In genomic region chr2:128240536-128241279, GRCm38 (mm10) we compare ENCODE assay signal across 9 mouse cellular contexts.
A peak's percentile ranks its signal among the peaks of the same experiment; 100 is the strongest.
DNase-seq lines count a peak whose midpoint lies in the region; ATAC-seq and TF ChIP-seq lines count a peak whose summit lies in the region.
"Had no signal": no experiment of that assay in that cellular context is flagged by ENCODE, and none has a peak within 500 bp of the region (broad histone marks: within the 10 kb centered on the region; RNA-seq: fewer than 3 reads in every experiment).

No protein-coding gene starts in this region.

- no peaks in the 10 kb centered on the region for H3K27me3 ChIP-seq in stomach, embryonic 15.5 days (replicated peaks)
- no peaks in the 10 kb centered on the region for H3K27me3 ChIP-seq in midbrain, postnatal 0 days (ENCODE audit: insufficient read depth, low read length)
- H3K27me3 ChIP-seq: limb, embryonic 12.5 days had no signal

- peak overlapping the region; percentile 19; the same call in 1 of the 2 replicates for H3K4me2 ChIP-seq in stomach, embryonic 15.5 days
- H3K4me2 ChIP-seq in midbrain, postnatal 0 days (ENCODE audit: low read depth, low read length, poor library complexity, severe bottlenecking), result no peak overlapping the region
- H3K4me2 ChIP-seq: limb, embryonic 12.5 days had no signal

- no peak overlapping the region for H3K9ac ChIP-seq in stomach, embryonic 15.5 days
- H3K9ac ChIP-seq in midbrain, postnatal 0 days (replicated peaks; ENCODE audit: low read length, poor library complexity, severe bottlenecking), result no peak overlapping the region
- H3K9ac ChIP-seq: limb, embryonic 12.5 days had no signal

- intact Hi-C loops in left cerebral cortex, adult 2 months (cut with DNase I), result no loop called here

- peak overlapping the region; percentile 80 for H3K27ac ChIP-seq in stomach, embryonic 15.5 days
- no peak overlapping the region for H3K27ac ChIP-seq in left cerebral cortex, adult 2 months
- no peak overlapping the region for H3K27ac ChIP-seq in midbrain, postnatal 0 days (ENCODE audit: low read depth, low read length)
- H3K27ac ChIP-seq: limb, embryonic 12.5 days had no signal

- peaks cover 3% of the 10 kb centered on the region; the same call in 1 of the 2 replicates for H3K4me1 ChIP-seq in stomach, embryonic 15.5 days
- no peaks in the 10 kb centered on the region for H3K4me1 ChIP-seq in midbrain, postnatal 0 days (ENCODE audit: insufficient read depth, low read length)

- no peak for TF ChIP-seq CTCF in left cerebral cortex, adult 2 months (IDR thresholded peaks at IDR 0.05)
- no peak for TF ChIP-seq CTCF in midbrain, postnatal 0 days (IDR thresholded peaks at IDR 0.05)

- ATAC-seq in stomach, embryonic 15.5 days (ENCODE audit: insufficient read depth, low FRiP score, low read depth), result peak; percentile 85
- ATAC-seq in midbrain, postnatal 0 days (ENCODE audit: low FRiP score), result no peak

- peak; percentile 15 for DNase-seq in gastrocnemius, adult 18-20 months (ENCODE audit: low spot score)
- no peak for DNase-seq in gastrocnemius, adult 8-10 months (ENCODE audit: low spot score in 2 of 2)
- DNase-seq in forelimb bud, embryonic 11.5 days (ENCODE audit: low read depth, low spot score), result peak; percentile 35
- DNase-seq in kidney, postnatal 14 days, result peak; percentile 80
- DNase-seq in layer of hippocampus, postnatal 14 days (ENCODE audit: low spot score in 2 of 2), result no peak
- DNase-seq in left cerebral cortex, adult 2 months (ENCODE audit: extremely low spot score in 1 of 2, low spot score in 2 of 2), result no peak
- DNase-seq in midbrain, postnatal 0 days (ENCODE audit: low spot score), result no peak

- no peaks in the 10 kb centered on the region for H3K9me3 ChIP-seq in stomach, embryonic 15.5 days
- no peaks in the 10 kb centered on the region for H3K9me3 ChIP-seq in midbrain, postnatal 0 days (ENCODE audit: low read length)
- H3K9me3 ChIP-seq: limb, embryonic 12.5 days had no signal

- H3K4me3 ChIP-seq in stomach, embryonic 15.5 days (replicated peaks), result no peak overlapping the region
- H3K4me3 ChIP-seq in left cerebral cortex, adult 2 months, result no peak overlapping the region
- H3K4me3 ChIP-seq in midbrain, postnatal 0 days (ENCODE audit: low read depth, low read length), result no peak overlapping the region
- H3K4me3 ChIP-seq: limb, embryonic 12.5 days had no signal

- 38% methylated on average over 9 of the region's 9 CpGs for WGBS in stomach, embryonic 15.5 days
- 38% methylated on average over 9 of the region's 9 CpGs for WGBS in midbrain, postnatal 0 days

- no peaks in the 10 kb centered on the region for H3K36me3 ChIP-seq in stomach, embryonic 15.5 days
- no peaks in the 10 kb centered on the region for H3K36me3 ChIP-seq in midbrain, postnatal 0 days (ENCODE audit: insufficient read depth, low read length)
- H3K36me3 ChIP-seq: limb, embryonic 12.5 days had no signal

Comparison
In these comparisons a context has a peak if more than half of its experiments do, and no peak if none do; other contexts are left out.
1. DNase-seq: peak in gastrocnemius, adult 18-20 months (single experiment), forelimb bud, embryonic 11.5 days (single experiment) and kidney, postnatal 14 days (single experiment); none in gastrocnemius, adult 8-10 months (0 of 2), layer of hippocampus, postnatal 14 days (0 of 2), left cerebral cortex, adult 2 months (0 of 2) and midbrain, postnatal 0 days (single experiment).